Mouse (Mus musculus) embryonic facial prominence, embryonic 14.5 days (tissue): ENCODE results near the gene Mecr. TPM values are rescaled to one million over a fixed set of nuclear protein-coding genes. Genes with fewer than 3 reads are reported as not detected.

Source experiments
- ATAC-seq: fragments of 200-750 bp; cut with Nextera tagmentation; 2 replicates; pipeline ENCODE4 v1.8.0; 2017; ENCODE audit warnings: low read depth, moderate number of reproducible peaks, moderate TSS enrichment
- DNase-seq: peaks from one replicate; pipeline ENCODE4 v3.0.0-alpha.2; 2015; ENCODE audit warnings: low spot score
- H3K27ac ChIP-seq: fragments of 300-500 bp; sonication (generic); replicated peaks from 2 replicates; pipeline ENCODE4 v1.5.1; 2014; ENCODE audit warnings: low read depth, mild to moderate bottlenecking, low read length, moderate library complexity
- H3K27me3 ChIP-seq: fragments of 300-500 bp; sonication (generic); replicated peaks from 2 replicates; pipeline ENCODE4 v1.6.1; 2014; ENCODE audit warnings: low read length; ENCODE audit not compliant: control insufficient read depth, insufficient read depth
- H3K36me3 ChIP-seq: fragments of 300-500 bp; sonication (generic); 2 replicates; pipeline ENCODE4 v1.6.1; 2014; ENCODE audit warnings: low read length, mixed read lengths; ENCODE audit not compliant: control insufficient read depth, insufficient read depth
- H3K4me1 ChIP-seq: fragments of 300-500 bp; sonication (generic); 2 replicates; pipeline ENCODE4 v1.6.1; 2014; ENCODE audit warnings: antibody characterized with exemption, low read length; ENCODE audit not compliant: control insufficient read depth, insufficient read depth
- H3K4me2 ChIP-seq: fragments of 300-500 bp; sonication (generic); 2 replicates; pipeline ENCODE4 v1.6.1; 2014; ENCODE audit warnings: low read depth, mild to moderate bottlenecking, low read length, moderate library complexity, mixed read lengths
- H3K4me3 ChIP-seq: fragments of 300-500 bp; sonication (generic); 2 replicates; pipeline ENCODE4 v1.5.1; 2014; ENCODE audit warnings: low read depth, mild to moderate bottlenecking, low read length
- H3K9ac ChIP-seq: fragments of 300-500 bp; sonication (generic); 2 replicates; pipeline ENCODE4 v1.6.1; 2014; ENCODE audit warnings: low read depth, mild to moderate bottlenecking, low read length, moderate library complexity, mixed read lengths
- H3K9me3 ChIP-seq: fragments of 300-500 bp; sonication (generic); 2 replicates; pipeline ENCODE4 v1.6.1; 2016; ENCODE audit warnings: low read length; ENCODE audit not compliant: control insufficient read depth
- WGBS: fragments of 180-500 bp; shearing (Covaris S2); extraction: QIAGEN DNeasy Blood & Tissue Kit; methylation state at CpG from one replicate; pipeline ENCODE4 v1.1.7; 2014; 5-methylcytosine and 5-hydroxymethylcytosine counted together
- polyA plus RNA-seq: library from polyadenylated mRNA; unstranded; fragments of >200 nt; fragmentation: Nextera tagmentation; extraction: Ambion mirVana; gene quantifications from 2 replicates; pipeline ENCODE4 v1.2.1, GENCODE M21; 2014

Mecr gene
- polyA plus RNA-seq, 1 experiment from 2014 or later = 34.3 TPM

DNA sequence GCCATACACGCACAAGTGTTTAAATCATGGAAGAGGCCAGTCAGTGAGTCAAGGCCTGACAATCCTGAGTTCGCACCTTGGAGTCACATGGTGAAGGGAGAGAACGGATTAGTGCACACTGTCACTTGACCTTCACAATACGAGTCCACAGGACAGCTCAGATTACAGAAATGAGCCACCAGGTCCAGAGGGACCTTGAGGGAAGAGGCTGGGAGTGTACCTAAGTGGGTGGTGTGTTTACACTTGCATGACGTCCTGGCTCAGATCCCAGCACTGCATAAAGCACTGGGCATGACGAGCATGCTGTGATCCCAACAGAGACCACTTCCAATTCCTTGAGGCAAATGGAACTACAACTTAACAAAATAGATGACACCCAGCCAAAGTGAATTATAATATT, 63.2 kb downstream of the Mecr start:
- H3K4me2 ChIP-seq = no peak overlapping the region
- H3K4me3 ChIP-seq = no peak overlapping the region

DNA sequence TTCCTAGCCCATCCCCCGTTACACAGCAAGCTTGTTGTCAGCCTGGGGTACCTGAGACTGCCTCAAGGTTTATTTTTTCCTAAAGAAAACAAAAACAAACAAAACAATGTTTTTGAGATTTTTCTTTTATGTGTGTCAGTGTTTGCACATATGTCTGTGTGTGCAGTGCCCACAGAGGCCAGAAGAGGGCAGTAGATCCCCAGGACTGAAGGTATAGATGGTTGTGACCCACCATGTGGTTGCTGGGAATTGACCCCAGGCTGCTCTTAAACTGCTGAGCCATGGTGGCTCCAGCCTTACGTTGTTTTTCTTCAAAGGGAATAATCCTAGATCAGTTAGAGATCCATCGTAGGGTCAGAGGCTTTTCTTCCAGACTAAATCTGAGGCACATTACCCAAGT, 64.6 kb downstream of the Mecr start:
- Histone ChIP-seq H3K4me3 (no peak overlapping the region), H3K4me1 (peaks cover 10% of the 10 kb centered on the region; the same call in 1 of the 2 replicates), H3K27ac (no peak overlapping the region), H3K27me3 (peaks cover 1% of the 10 kb centered on the region), H3K36me3 (peaks cover 20% of the 10 kb centered on the region), H3K9ac (no peak overlapping the region), H3K4me2 (no peak overlapping the region), H3K9me3 (no peaks in the 10 kb centered on the region)
- no peak for DNase-seq
- 88% methylated on average over 3 of the region's 3 CpGs for WGBS
- ATAC-seq = no peak

More for the DNA sequence above, 63.2 kb downstream of the Mecr start:
- Histone ChIP-seq H3K9ac (no peak overlapping the region), H3K27me3 (no peaks in the 10 kb centered on the region), H3K4me1 (peaks cover 10% of the 10 kb centered on the region; the same call in 1 of the 2 replicates), H3K27ac (no peak overlapping the region), H3K9me3 (no peaks in the 10 kb centered on the region), H3K36me3 (peaks cover 33% of the 10 kb centered on the region)
- ATAC-seq = no peak
- DNase-seq = peak; percentile 38
- WGBS = 59% methylated on average over 6 of the region's 6 CpGs

DNA sequence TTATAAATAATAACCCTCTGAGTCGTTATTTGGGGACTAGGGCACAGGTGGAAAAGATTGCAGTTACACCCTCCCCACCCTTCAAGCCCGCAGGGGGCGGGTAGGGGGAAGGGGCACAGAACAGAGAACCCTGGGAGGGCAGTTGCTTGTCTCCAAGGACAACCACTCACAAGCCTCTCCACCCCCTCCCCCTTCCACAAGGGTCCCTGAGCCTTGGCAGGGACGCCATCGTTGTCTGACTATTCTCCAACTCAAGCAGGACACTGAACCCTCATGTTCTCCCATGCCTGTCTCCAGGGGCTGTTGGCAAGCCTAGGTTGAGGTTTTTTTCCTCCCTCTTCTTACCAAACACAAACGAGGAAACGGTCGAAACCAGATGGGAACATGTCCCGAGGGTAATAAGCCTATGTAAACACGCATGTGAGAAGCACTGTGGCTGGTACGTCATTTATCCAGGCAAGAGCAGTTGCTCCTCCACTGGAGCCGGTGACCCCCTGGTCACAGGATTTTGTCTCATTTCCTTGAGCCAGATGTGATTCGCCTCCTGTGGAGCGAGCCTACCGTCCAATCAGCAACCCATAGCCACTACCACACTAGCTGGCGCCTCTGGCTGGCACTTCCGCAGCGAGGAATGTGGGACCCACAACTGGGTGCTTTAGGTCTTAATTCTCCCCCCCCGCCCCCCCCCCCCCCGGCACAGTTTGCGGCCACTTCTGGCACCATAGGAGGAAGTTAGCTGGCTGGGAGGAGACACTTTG, 67.1 kb downstream of the Mecr start:
- peak overlapping the region; percentile 36 for H3K4me2 ChIP-seq
- H3K4me1 ChIP-seq = peaks cover 31% of the 10 kb centered on the region
- peak; percentile 37; the same call in 1 of the 2 replicates for ATAC-seq
- H3K9me3 ChIP-seq = no peaks in the 10 kb centered on the region
- peak; percentile 84 for DNase-seq
- H3K4me3 ChIP-seq = no peak overlapping the region
- no peak overlapping the region for H3K9ac ChIP-seq
- H3K36me3 ChIP-seq = peaks cover 8% of the 10 kb centered on the region; the same call in 1 of the 2 replicates
- WGBS = 4% methylated on average over 20 of the region's 21 CpGs
- H3K27ac ChIP-seq = peak overlapping the region; percentile 4; the same call in 1 of the 2 replicates
- peaks cover 17% of the 10 kb centered on the region for H3K27me3 ChIP-seq

DNA sequence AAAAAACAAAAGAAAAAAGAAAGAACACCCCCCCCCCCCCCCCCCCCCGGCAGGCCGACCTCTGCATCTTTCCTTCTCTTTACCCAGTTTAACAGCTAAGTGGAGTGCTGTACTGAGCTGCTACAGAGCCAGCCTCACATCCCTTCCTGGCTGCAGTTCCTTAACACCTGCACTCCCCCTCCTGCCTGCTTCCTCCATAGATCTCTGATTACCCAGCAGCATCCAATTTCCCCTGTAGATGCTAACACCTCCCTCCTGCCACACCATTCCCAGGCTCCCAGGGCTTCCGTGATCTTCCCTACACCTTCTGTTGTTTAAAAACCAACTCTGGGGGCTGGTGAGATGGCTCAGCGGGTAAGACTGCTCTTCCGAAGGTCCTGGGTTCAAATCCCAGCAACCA, 68.3 kb downstream of the Mecr start:
- peaks cover 37% of the 10 kb centered on the region for H3K4me1 ChIP-seq
- H3K36me3 ChIP-seq = no peaks in the 10 kb centered on the region
- no peak for DNase-seq
- H3K4me2 ChIP-seq = no peak overlapping the region
- H3K9ac ChIP-seq = no peak overlapping the region
- H3K27ac ChIP-seq = no peak overlapping the region
- H3K4me3 ChIP-seq = no peak overlapping the region
- 52% methylated on average over 3 of the region's 5 CpGs for WGBS
- no peaks in the 10 kb centered on the region for H3K9me3 ChIP-seq
- H3K27me3 ChIP-seq = peaks cover 28% of the 10 kb centered on the region
- no peak for ATAC-seq

DNA sequence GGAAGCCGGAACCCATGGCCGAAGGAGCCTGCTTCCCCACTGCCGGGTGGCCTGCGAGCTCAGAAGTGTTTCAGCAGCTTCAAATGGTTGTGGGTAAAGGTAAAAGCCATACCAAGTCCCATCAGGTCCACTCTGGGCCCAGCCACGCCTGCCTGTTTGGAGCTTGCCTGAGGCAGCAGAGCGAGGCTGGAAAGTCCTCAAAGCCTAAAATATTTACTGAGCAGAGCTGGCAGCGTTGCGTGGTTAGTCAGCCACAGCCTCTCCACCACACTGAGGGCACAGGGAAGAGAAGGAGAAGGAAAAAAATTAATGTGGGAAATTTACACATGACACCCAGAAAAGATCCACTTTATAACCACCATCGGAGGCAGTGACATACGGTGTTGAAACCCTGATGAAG, 70.3 kb downstream of the Mecr start:
- 46% methylated on average over 10 of the region's 10 CpGs for WGBS
- Histone ChIP-seq H3K4me3 (no peak overlapping the region), H3K9me3 (no peaks in the 10 kb centered on the region), H3K4me2 (no peak overlapping the region), H3K27ac (no peak overlapping the region), H3K27me3 (peaks cover 32% of the 10 kb centered on the region), H3K4me1 (peaks cover 44% of the 10 kb centered on the region), H3K9ac (no peak overlapping the region), H3K36me3 (no peaks in the 10 kb centered on the region)
- no peak for ATAC-seq
- no peak for DNase-seq

DNA sequence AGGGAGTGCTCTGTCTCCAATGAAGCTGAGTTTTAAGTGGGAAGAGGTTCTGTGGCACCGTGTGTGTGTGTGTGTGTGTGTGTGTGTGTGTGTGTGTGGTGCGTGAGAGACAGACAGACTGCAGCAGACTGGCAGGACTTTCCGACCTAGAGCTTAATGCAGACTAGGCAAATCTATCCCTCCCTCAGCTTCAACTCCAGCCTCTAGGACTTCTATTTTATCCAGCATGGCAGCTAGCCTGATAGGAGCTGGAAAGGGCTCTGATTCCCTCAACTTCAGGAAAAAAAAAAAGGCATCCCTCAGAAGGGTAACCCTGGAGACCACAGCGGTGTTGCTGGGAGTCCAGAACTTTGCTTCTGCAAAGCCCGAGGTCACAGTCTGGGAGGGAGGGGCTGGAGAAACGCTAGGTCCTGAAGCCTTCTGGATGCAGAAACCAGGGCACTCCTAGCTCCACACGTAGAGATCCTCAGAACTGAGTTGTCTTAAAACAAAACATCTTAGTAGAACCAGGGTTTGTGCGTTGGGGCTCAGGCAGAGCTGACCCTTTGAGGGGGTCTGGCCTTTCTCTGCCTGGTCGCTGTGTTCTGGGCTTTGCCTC, 70.9 kb downstream of the Mecr start:
- no peak for DNase-seq
- H3K4me1 ChIP-seq = peaks cover 50% of the 10 kb centered on the region

DNA sequence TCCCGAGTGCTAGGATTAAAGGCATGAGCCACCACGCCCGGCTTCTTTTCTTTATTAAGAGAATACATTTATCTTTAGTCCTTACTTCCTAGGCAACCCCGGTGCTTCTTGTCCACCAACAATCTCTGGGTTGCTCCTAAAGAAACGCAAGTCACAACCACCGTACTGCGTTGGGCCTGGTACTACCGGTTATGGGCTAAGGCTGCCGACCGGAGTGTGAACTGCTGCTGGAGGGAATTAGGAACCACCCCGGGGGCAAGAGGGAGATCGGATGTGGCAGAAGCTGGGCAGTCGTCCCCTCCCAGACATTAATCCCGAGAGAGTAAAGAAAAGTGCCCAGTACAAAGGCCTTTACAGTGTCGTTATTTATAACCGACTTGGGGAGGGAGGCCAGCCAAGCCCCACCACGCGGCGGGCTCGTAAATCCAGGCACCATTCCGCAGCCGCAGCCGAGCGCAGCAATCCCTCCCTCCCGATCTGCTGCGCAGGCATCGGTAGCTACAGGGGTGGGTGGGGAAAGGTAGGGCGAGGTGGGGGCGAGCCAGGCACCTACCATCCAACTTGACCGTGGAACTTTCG, 71.7 kb downstream of the Mecr start:
- Histone ChIP-seq H3K4me1 (peaks cover 57% of the 10 kb centered on the region), H3K36me3 (no peaks in the 10 kb centered on the region), H3K27me3 (peaks cover 32% of the 10 kb centered on the region), H3K4me2 (peak overlapping the region; percentile 64), H3K9me3 (no peaks in the 10 kb centered on the region), H3K9ac (peak overlapping the region; percentile 58), H3K4me3 (peak overlapping the region; percentile 33), H3K27ac (0 out of 2 replicates have a peak overlapping the region, but pooled peaks have one; percentile 21)
- 4% methylated on average over 31 of the region's 31 CpGs for WGBS
- ATAC-seq (no peak), DNase-seq (peak; percentile 76)

More for the DNA sequence above, 70.9 kb downstream of the Mecr start:
- Histone ChIP-seq H3K9me3 (no peaks in the 10 kb centered on the region), H3K9ac (no peak overlapping the region; the same call in 1 of the 2 replicates), H3K36me3 (no peaks in the 10 kb centered on the region), H3K4me3 (no peak overlapping the region), H3K27me3 (peaks cover 32% of the 10 kb centered on the region), H3K27ac (no peak overlapping the region), H3K4me2 (peak overlapping the region; percentile 18; the same call in 1 of the 2 replicates)
- 14% methylated on average over 9 of the region's 9 CpGs for WGBS
- ATAC-seq = no peak

DNA sequence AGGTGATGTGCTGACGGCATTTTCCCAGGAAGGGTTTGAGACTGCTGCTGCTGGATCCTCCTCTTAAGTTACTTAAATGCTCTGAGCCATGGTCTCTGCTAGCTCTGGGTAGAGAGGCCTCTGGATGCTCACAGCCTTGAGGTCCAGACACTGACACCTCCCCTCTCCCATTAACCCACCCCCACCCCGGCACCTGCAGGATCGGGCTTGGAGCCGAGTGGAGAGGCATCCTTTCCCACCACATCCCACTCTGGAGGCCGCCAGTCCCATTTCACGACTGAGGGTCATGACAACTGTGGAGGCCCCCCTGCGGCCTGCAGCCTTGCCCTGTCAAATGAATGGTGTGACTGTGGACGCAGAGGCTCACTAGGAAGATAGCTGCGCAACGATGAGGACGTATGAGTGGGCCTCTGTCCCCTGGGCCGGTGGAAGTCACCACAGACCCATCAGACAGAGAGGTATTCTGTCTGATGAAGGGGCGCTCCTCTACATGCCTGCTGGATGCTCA, 72.6 kb downstream of the Mecr start:
- Histone ChIP-seq H3K27ac (no peak overlapping the region), H3K4me1 (peaks cover 53% of the 10 kb centered on the region), H3K36me3 (no peaks in the 10 kb centered on the region), H3K4me2 (peak overlapping the region; percentile 64), H3K9me3 (no peaks in the 10 kb centered on the region), H3K27me3 (peaks cover 32% of the 10 kb centered on the region), H3K9ac (no peak overlapping the region), H3K4me3 (peak overlapping the region; percentile 33; the same call in 1 of the 2 replicates)
- ATAC-seq = no peak
- DNase-seq = no peak
- WGBS = 29% methylated on average over 13 of the region's 13 CpGs
